16 mouse cellular contexts compared by ENCODE assay signal in genomic region chr14:29707561-29708335, GRCm38 (mm10). TPM values are rescaled to one million over a fixed set of nuclear protein-coding genes. Genes with fewer than 3 reads are reported as not detected.
A peak's percentile ranks its signal among the peaks of the same experiment; 100 is the strongest.
DNase-seq lines count a peak whose midpoint lies in the region; ATAC-seq and TF ChIP-seq lines count a peak whose summit lies in the region.
"Had no signal": no experiment of that assay in that cellular context is flagged by ENCODE, and none has a peak within 500 bp of the region (broad histone marks: within the 10 kb centered on the region; RNA-seq: fewer than 3 reads in every experiment).

No protein-coding gene starts in this region.

- no peak for TF ChIP-seq CTCF in brain, embryonic 14.5 days (IDR thresholded peaks at IDR 0.05; ENCODE audit: borderline replicate concordance, extremely low read depth, insufficient read depth, insufficient read length)

- H3K4me2 ChIP-seq in kidney, embryonic 15.5 days = peak overlapping the region; percentile 35
- H3K4me2 ChIP-seq in midbrain, embryonic 16.5 days (ENCODE audit: low read length) = peak overlapping the region; percentile 29
- no peak overlapping the region for H3K4me2 ChIP-seq in liver, embryonic 11.5 days
- H3K4me2 ChIP-seq: embryonic facial prominence, embryonic 13.5 days had no signal

- H3K27ac ChIP-seq in kidney, embryonic 15.5 days = no peak overlapping the region
- no peak overlapping the region for H3K27ac ChIP-seq in midbrain, embryonic 16.5 days (ENCODE audit: low read length)
- H3K27ac ChIP-seq in liver, embryonic 11.5 days (ENCODE audit: low read depth, low read length) = no peak overlapping the region
- H3K27ac ChIP-seq: embryonic facial prominence, embryonic 13.5 days; liver, embryonic 14.5 days had no signal

- TF ChIP-seq POLR2A in brain, embryonic 14.5 days (IDR thresholded peaks at IDR 0.05; ENCODE audit: borderline replicate concordance, extremely low read depth, insufficient read depth, insufficient read length, poor library complexity, severe bottlenecking) = no peak

- WGBS in kidney, embryonic 15.5 days = 26% methylated on average over 18 of the region's 18 CpGs
- WGBS in midbrain, embryonic 16.5 days = 28% methylated on average over 18 of the region's 18 CpGs
- WGBS in liver, embryonic 11.5 days = 49% methylated on average over 18 of the region's 18 CpGs

- H3K27me3 ChIP-seq in kidney, embryonic 15.5 days = peaks cover 22% of the 10 kb centered on the region; the same call in 1 of the 2 replicates
- H3K27me3 ChIP-seq in midbrain, embryonic 16.5 days (ENCODE audit: control insufficient read depth, insufficient read depth, low read depth, low read length) = no peaks in the 10 kb centered on the region
- peaks cover 6% of the 10 kb centered on the region for H3K27me3 ChIP-seq in liver, embryonic 11.5 days (replicated peaks; ENCODE audit: control insufficient read depth, insufficient read depth, low read length)

- peaks cover 8% of the 10 kb centered on the region for H3K4me1 ChIP-seq in kidney, embryonic 15.5 days
- peaks cover 4% of the 10 kb centered on the region; the same call in 1 of the 2 replicates for H3K4me1 ChIP-seq in midbrain, embryonic 16.5 days (ENCODE audit: control insufficient read depth, insufficient read depth, low read length)
- no peaks in the 10 kb centered on the region for H3K4me1 ChIP-seq in liver, embryonic 11.5 days (replicated peaks; ENCODE audit: control insufficient read depth, insufficient read depth, low read length)

- H3K9me3 ChIP-seq in kidney, embryonic 15.5 days (replicated peaks) = no peaks in the 10 kb centered on the region
- no peaks in the 10 kb centered on the region for H3K9me3 ChIP-seq in midbrain, embryonic 16.5 days (replicated peaks; ENCODE audit: control insufficient read depth, low read length, poor library complexity, severe bottlenecking)
- no peaks in the 10 kb centered on the region for H3K9me3 ChIP-seq in liver, embryonic 11.5 days (ENCODE audit: control insufficient read depth, low read length)
- H3K9me3 ChIP-seq: embryonic facial prominence, embryonic 13.5 days had no signal

- H3K36me3 ChIP-seq in kidney, embryonic 15.5 days = no peaks in the 10 kb centered on the region
- H3K36me3 ChIP-seq in midbrain, embryonic 16.5 days (ENCODE audit: control insufficient read depth, insufficient read depth, low read length) = no peaks in the 10 kb centered on the region
- H3K36me3 ChIP-seq in liver, embryonic 11.5 days (ENCODE audit: control insufficient read depth, insufficient read depth, low read length) = no peaks in the 10 kb centered on the region
- H3K36me3 ChIP-seq: embryonic facial prominence, embryonic 13.5 days had no signal

- no peak overlapping the region for H3K9ac ChIP-seq in kidney, embryonic 15.5 days
- no peak overlapping the region for H3K9ac ChIP-seq in midbrain, embryonic 16.5 days (ENCODE audit: low read depth, low read length)
- no peak overlapping the region for H3K9ac ChIP-seq in liver, embryonic 11.5 days (ENCODE audit: low read depth, low read length)
- H3K9ac ChIP-seq: embryonic facial prominence, embryonic 13.5 days; liver, embryonic 14.5 days had no signal

- ATAC-seq in cerebellum, adult (ENCODE audit: insufficient number of reproducible peaks, low FRiP score, low TSS enrichment) = peak; percentile 46; the same call in 1 of the 2 replicates
- peak; percentile 36; the same call in 1 of the 2 replicates for ATAC-seq in kidney, embryonic 15.5 days (replicated peaks; ENCODE audit: low FRiP score)
- peak; percentile 54; the same call in 1 of the 2 replicates for ATAC-seq in midbrain, embryonic 16.5 days
- no peak for ATAC-seq in liver, embryonic 11.5 days (replicated peaks; ENCODE audit: low FRiP score)
- ATAC-seq: intestine, postnatal 0 days had no signal

- no peak overlapping the region for H3K4me3 ChIP-seq in kidney, embryonic 15.5 days (replicated peaks)
- H3K4me3 ChIP-seq in midbrain, embryonic 16.5 days (ENCODE audit: low read depth, low read length) = no peak overlapping the region
- no peak overlapping the region for H3K4me3 ChIP-seq in liver, embryonic 11.5 days (ENCODE audit: low read depth, low read length)
- H3K4me3 ChIP-seq: embryonic facial prominence, embryonic 13.5 days had no signal

- no peak for DNase-seq in cerebellum, adult 8-10 months
- no peak for DNase-seq in kidney, postnatal 14 days
- peak; percentile 59 for DNase-seq in brain, embryonic 14.5 days (ENCODE audit: low read depth)
- DNase-seq in liver, embryonic 11.5 days (ENCODE audit: low spot score) = no peak
- DNase-seq in adrenal gland, adult 2 months = no peak
- DNase-seq: adrenal gland, postnatal 14 days; heart, postnatal 14 days; layer of hippocampus, adult 9-11 months; thymus, adult 2 months had no signal

RNA-seq across cellular contexts. Expression of gene Cacna2d3, which starts 13.9 kb away (rescaled TPM):
- 3.4 and 5.1 TPM in 2 replicates for polyA plus RNA-seq in kidney, embryonic 15.5 days (2015; fragmentation: Nextera tagmentation; extraction: Ambion mirVana)
- 23.9 and 32.5 TPM in 2 replicates for polyA plus RNA-seq in brain, embryonic 14.5 days (2012; rRNA removed)
- polyA plus RNA-seq in midbrain, embryonic 16.5 days (2015; fragmentation: Nextera tagmentation; extraction: Ambion mirVana) = 31.0 and 36.4 TPM in 2 replicates
- polyA plus RNA-seq in liver, embryonic 11.5 days (2014; fragmentation: Nextera tagmentation; extraction: Ambion mirVana) = 0.81 and 0.90 TPM in 2 replicates
- total RNA-seq in adrenal gland, adult 2 months (2021) = 1 to 10 TPM; 2.7 TPM
- 0.67 and 0.74 TPM in 2 replicates for polyA plus RNA-seq in adrenal gland, adult 2 months (2012; rRNA removed)
- total RNA-seq: granulocyte monocyte progenitor cell, adult 5-6 weeks had no signal
